Comparison of ENCODE assay signal across 8 mouse cellular contexts in the genomic region with DNA sequence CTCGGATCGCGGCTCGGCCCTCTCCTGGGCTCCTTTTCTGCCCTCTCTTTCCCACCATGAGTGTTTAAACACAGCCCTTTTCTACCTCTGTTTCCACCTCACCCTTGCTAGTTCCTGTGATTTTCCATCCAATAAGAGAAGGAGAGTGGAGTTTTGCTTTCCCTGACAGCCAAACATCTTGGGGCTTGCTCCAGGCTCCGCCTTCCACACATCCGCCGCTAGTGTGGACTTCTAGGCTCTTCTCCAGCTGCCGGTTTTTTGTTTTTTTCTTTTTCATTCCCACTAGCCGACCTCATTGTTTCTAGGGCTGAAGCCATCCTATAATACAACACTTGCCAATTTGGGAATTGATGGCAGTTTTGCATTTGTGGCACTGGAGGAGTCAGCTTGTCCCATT. TPM values are rescaled to one million over a fixed set of nuclear protein-coding genes. Genes with fewer than 3 reads are reported as not detected.
DNase-seq lines count a peak whose midpoint lies in the region; ATAC-seq and TF ChIP-seq lines count a peak whose summit lies in the region.

No protein-coding gene starts in this region.

- no peaks in the 10 kb centered on the region for H3K36me3 ChIP-seq in embryonic facial prominence, embryonic 15.5 days
- H3K36me3 ChIP-seq in limb, embryonic 13.5 days, result no peaks in the 10 kb centered on the region
- H3K36me3 ChIP-seq in midbrain, embryonic 14.5 days (ENCODE audit: control insufficient read depth, insufficient read depth, low read length), result no peaks in the 10 kb centered on the region
- no peaks in the 10 kb centered on the region for H3K36me3 ChIP-seq in spleen, adult 2 months (ENCODE audit: control insufficient read depth, insufficient read depth, low read length)

- peak overlapping the region; percentile 65 for H3K4me2 ChIP-seq in embryonic facial prominence, embryonic 15.5 days (replicated peaks)
- peak overlapping the region; percentile 68 for H3K4me2 ChIP-seq in limb, embryonic 13.5 days (replicated peaks)
- peak overlapping the region; percentile 91 for H3K4me2 ChIP-seq in midbrain, embryonic 14.5 days (ENCODE audit: low read length)

- 1% methylated on average over 9 of the region's 9 CpGs for WGBS in bone marrow, adult 2 months
- WGBS in embryonic facial prominence, embryonic 15.5 days, result under 1% methylated on average over 9 of the region's 9 CpGs
- 1% methylated on average over 9 of the region's 9 CpGs for WGBS in limb, embryonic 13.5 days
- 3% methylated on average over 9 of the region's 9 CpGs for WGBS in midbrain, embryonic 14.5 days
- 10% methylated on average over 9 of the region's 9 CpGs for WGBS in spleen, adult 2 months

- H3K4me1 ChIP-seq in bone marrow, adult 2 months (ENCODE audit: control insufficient read depth, insufficient read depth, low read length), result no peaks in the 10 kb centered on the region; the same call in 1 of the 2 replicates
- H3K4me1 ChIP-seq in embryonic facial prominence, embryonic 15.5 days, result peaks cover 42% of the 10 kb centered on the region
- H3K4me1 ChIP-seq in limb, embryonic 13.5 days, result peaks cover 41% of the 10 kb centered on the region
- H3K4me1 ChIP-seq in midbrain, embryonic 14.5 days (ENCODE audit: control insufficient read depth, insufficient read depth, low read length), result peaks cover 36% of the 10 kb centered on the region
- peaks cover 15% of the 10 kb centered on the region for H3K4me1 ChIP-seq in spleen, adult 2 months (ENCODE audit: control insufficient read depth, insufficient read depth, insufficient read length)

- H3K9ac ChIP-seq in embryonic facial prominence, embryonic 15.5 days, result peak overlapping the region; percentile 39
- peak overlapping the region; percentile 54 for H3K9ac ChIP-seq in limb, embryonic 13.5 days
- peak overlapping the region; percentile 59 for H3K9ac ChIP-seq in midbrain, embryonic 14.5 days (replicated peaks; ENCODE audit: low read length)

- H3K27ac ChIP-seq in bone marrow, adult 2 months (ENCODE audit: control insufficient read depth, insufficient read depth, low read depth, low read length, poor library complexity), result peak overlapping the region; percentile 76
- peak overlapping the region; percentile 100 for H3K27ac ChIP-seq in embryonic facial prominence, embryonic 15.5 days (replicated peaks)
- H3K27ac ChIP-seq in limb, embryonic 13.5 days, result peak overlapping the region; percentile 90
- peak overlapping the region; percentile 99 for H3K27ac ChIP-seq in midbrain, embryonic 14.5 days (replicated peaks; ENCODE audit: low read depth, low read length)
- peak overlapping the region; percentile 82 for H3K27ac ChIP-seq in spleen, adult 2 months (ENCODE audit: insufficient read depth, low read length)

- TF ChIP-seq POLR2A in bone marrow, adult 2 months (IDR thresholded peaks at IDR 0.05; ENCODE audit: borderline replicate concordance, control insufficient read depth, low read depth, low read length), result peak; percentile 39; the same call in 1 of the 2 replicates
- TF ChIP-seq POLR2A in spleen, adult 2 months (IDR thresholded peaks at IDR 0.05; ENCODE audit: low read depth, low read length), result no peak

- H3K9me3 ChIP-seq in embryonic facial prominence, embryonic 15.5 days (replicated peaks), result no peaks in the 10 kb centered on the region
- H3K9me3 ChIP-seq in limb, embryonic 13.5 days, result no peaks in the 10 kb centered on the region
- H3K9me3 ChIP-seq in midbrain, embryonic 14.5 days (ENCODE audit: control insufficient read depth, low read length), result no peaks in the 10 kb centered on the region

- peak overlapping the region; percentile 53 for H3K4me3 ChIP-seq in bone marrow, adult 2 months (replicated peaks; ENCODE audit: control insufficient read depth, low read depth, low read length)
- peak overlapping the region; percentile 37 for H3K4me3 ChIP-seq in embryonic facial prominence, embryonic 15.5 days (replicated peaks)
- H3K4me3 ChIP-seq in limb, embryonic 13.5 days, result peak overlapping the region; percentile 35
- peak overlapping the region; percentile 28 for H3K4me3 ChIP-seq in midbrain, embryonic 14.5 days (replicated peaks; ENCODE audit: low read depth, low read length)
- H3K4me3 ChIP-seq in spleen, adult 2 months (ENCODE audit: extremely low read depth, insufficient read depth, insufficient read length), result peak overlapping the region; percentile 39; the same call in 1 of the 2 replicates

- TF ChIP-seq CTCF in bone marrow, adult 2 months (IDR thresholded peaks at IDR 0.05; ENCODE audit: control insufficient read depth, insufficient read depth, low read length), result 0 out of 2 replicates have a peak, but pooled peaks have one; percentile 7
- no peak for TF ChIP-seq CTCF in spleen, adult 2 months (IDR thresholded peaks at IDR 0.05; ENCODE audit: extremely low read depth, insufficient read depth, insufficient read length, insufficient replicate concordance)

- ATAC-seq in embryonic facial prominence, embryonic 15.5 days (ENCODE audit: insufficient number of reproducible peaks, low FRiP score, low TSS enrichment, low read depth), result peak; percentile 61
- ATAC-seq in limb, embryonic 13.5 days (ENCODE audit: low FRiP score, low read depth), result peak; percentile 57
- peak; percentile 39; the same call in 1 of the 2 replicates for ATAC-seq in midbrain, embryonic 14.5 days (ENCODE audit: low FRiP score, low TSS enrichment)

- peak; percentile 94 for DNase-seq in 3T3-L1 (ENCODE audit: low read depth, low spot score)
- peak; percentile 87 for DNase-seq in heart, adult 8-10 months (ENCODE audit: low spot score)
- peak; percentile 78 to 86 for DNase-seq in kidney, adult 8-10 months
- DNase-seq in midbrain, embryonic 14.5 days, result peak; percentile 88
- DNase-seq in spleen, adult 2 months (ENCODE audit: low read depth in 1 of 2, low spot score in 2 of 2), result peak in 1 of 2 experiments; percentile 38

- H3K27me3 ChIP-seq in embryonic facial prominence, embryonic 15.5 days, result no peaks in the 10 kb centered on the region
- H3K27me3 ChIP-seq in limb, embryonic 13.5 days, result no peaks in the 10 kb centered on the region
- no peaks in the 10 kb centered on the region for H3K27me3 ChIP-seq in midbrain, embryonic 14.5 days (ENCODE audit: control insufficient read depth, insufficient read depth, low read length)
- H3K27me3 ChIP-seq in spleen, adult 2 months (ENCODE audit: control insufficient read depth, insufficient read depth, low read length), result no peaks in the 10 kb centered on the region

RNA-seq across cellular contexts. Expression of a gene that starts 2.8 kb away (rescaled TPM):
- polyA plus RNA-seq in bone marrow, adult 2 months (2011; ENCODE audit: insufficient read depth, insufficient read length, low replicate concordance, missing spikeins), result 13.9 and 24.7 TPM in 2 replicates
- 37.5 and 38.9 TPM in 2 replicates for polyA plus RNA-seq in embryonic facial prominence, embryonic 15.5 days (2015; fragmentation: Nextera tagmentation; extraction: Ambion mirVana)
- 10 to 100 TPM; 10.1 to 12.9 (median 11.0) TPM for total RNA-seq in heart, adult 8-10 months (2022)
- 39.3 and 40.7 TPM in 2 replicates for polyA plus RNA-seq in limb, embryonic 13.5 days (2015; fragmentation: Nextera tagmentation; extraction: Ambion mirVana)
- 26.1 and 28.7 TPM in 2 replicates for polyA plus RNA-seq in midbrain, embryonic 14.5 days (2014; fragmentation: Nextera tagmentation; extraction: Ambion mirVana)
- 7.1 and 9.3 TPM in 2 replicates for polyA plus RNA-seq in spleen, adult 2 months (2012; rRNA removed)

RNA-seq across cellular contexts. Expression of a gene that starts 34.4 kb away (rescaled TPM):
- 682 and 801 TPM in 2 replicates for polyA plus RNA-seq in bone marrow, adult 2 months (2011; ENCODE audit: insufficient read depth, insufficient read length, low replicate concordance, missing spikeins)
- polyA plus RNA-seq in embryonic facial prominence, embryonic 15.5 days (2015; fragmentation: Nextera tagmentation; extraction: Ambion mirVana), result 2,445 and 2,695 TPM in 2 replicates
- 100 to 1,000 TPM; 363 to 431 (median 376) TPM for total RNA-seq in heart, adult 8-10 months (2022)
- 3,132 and 3,199 TPM in 2 replicates for polyA plus RNA-seq in limb, embryonic 13.5 days (2015; fragmentation: Nextera tagmentation; extraction: Ambion mirVana)
- 3,827 and 3,910 TPM in 2 replicates for polyA plus RNA-seq in midbrain, embryonic 14.5 days (2014; fragmentation: Nextera tagmentation; extraction: Ambion mirVana)
- 361 and 391 TPM in 2 replicates for polyA plus RNA-seq in spleen, adult 2 months (2012; rRNA removed)

RNA-seq across cellular contexts. Expression of a gene that starts 44.8 kb away (rescaled TPM):
- polyA plus RNA-seq in bone marrow, adult 2 months (2011; ENCODE audit: insufficient read depth, insufficient read length, low replicate concordance, missing spikeins), result 1.4 TPM in 1 of 2 replicates, not detected in the other
- 0.24 and 0.32 TPM in 2 replicates for polyA plus RNA-seq in embryonic facial prominence, embryonic 15.5 days (2015; fragmentation: Nextera tagmentation; extraction: Ambion mirVana)
- not detected for total RNA-seq in heart, adult 8-10 months (2022)
- 0.27 TPM in 2 replicates for polyA plus RNA-seq in limb, embryonic 13.5 days (2015; fragmentation: Nextera tagmentation; extraction: Ambion mirVana)
- polyA plus RNA-seq in midbrain, embryonic 14.5 days (2014; fragmentation: Nextera tagmentation; extraction: Ambion mirVana), result 1.3 and 2.0 TPM in 2 replicates
- polyA plus RNA-seq in spleen, adult 2 months (2012; rRNA removed), result not detected in 2 replicates

RNA-seq across cellular contexts. Expression of a gene that starts 56.0 kb away (rescaled TPM):
- 32.3 and 48.1 TPM in 2 replicates for polyA plus RNA-seq in bone marrow, adult 2 months (2011; ENCODE audit: insufficient read depth, insufficient read length, low replicate concordance, missing spikeins)
- polyA plus RNA-seq in embryonic facial prominence, embryonic 15.5 days (2015; fragmentation: Nextera tagmentation; extraction: Ambion mirVana), result 96.9 and 105 TPM in 2 replicates
- total RNA-seq in heart, adult 8-10 months (2022), result 10 to 100 TPM; 11.6 to 13.5 (median 13.3) TPM
- polyA plus RNA-seq in limb, embryonic 13.5 days (2015; fragmentation: Nextera tagmentation; extraction: Ambion mirVana), result 112 and 113 TPM in 2 replicates
- polyA plus RNA-seq in midbrain, embryonic 14.5 days (2014; fragmentation: Nextera tagmentation; extraction: Ambion mirVana), result 67.2 and 69.9 TPM in 2 replicates
- 41.7 and 53.9 TPM in 2 replicates for polyA plus RNA-seq in spleen, adult 2 months (2012; rRNA removed)
